Mouse (Mus musculus) kidney, adult 2 months (tissue): ENCODE measurements around the gene Tab1.

Experiments used
- CTCF ChIP-seq: fragments of 200-500 bp; conservative IDR thresholded peaks from 2 replicates; pipeline ENCODE4 v1.5.1; 2011; ENCODE audit warnings: low read depth, mild to moderate bottlenecking, control low read depth, low read length, moderate library complexity, mixed read lengths; ENCODE audit not compliant: insufficient read depth, insufficient read length
- POLR2A ChIP-seq: fragments of 200-500 bp; IDR thresholded peaks from one replicate; pipeline ENCODE4 v1.6.1; 2011; ENCODE audit warnings: low read depth, low read length, control low read depth

DNA sequence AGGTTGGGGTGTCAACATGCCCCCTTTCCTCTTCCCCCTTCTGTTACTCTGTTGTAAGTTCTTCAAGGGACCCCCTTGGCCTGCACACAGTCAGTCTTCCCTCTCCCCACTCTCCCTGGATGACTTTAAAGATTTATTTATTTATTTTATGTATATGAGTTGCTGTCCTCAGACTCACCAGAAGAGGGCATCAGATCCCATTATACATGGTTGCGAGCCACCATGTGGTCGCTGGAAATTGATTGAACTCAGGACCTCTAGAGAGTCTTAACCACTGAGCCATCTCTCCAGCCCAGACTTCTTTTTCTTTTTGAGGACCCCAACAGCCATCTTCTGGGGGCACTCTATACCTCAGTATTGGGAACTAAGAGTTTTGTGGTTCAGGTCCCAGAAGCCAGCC is 20.4 kb upstream of the Tab1 start:
- TF ChIP-seq POLR2A (no peak), CTCF (0 out of 2 replicates have a peak, but pooled peaks have one; percentile 17)
